In genomic region chr3:78866896-78867295, GRCm38 (mm10) we compare ENCODE assay signal across 29 mouse cellular contexts.
DNase-seq lines count a peak whose midpoint lies in the region; ATAC-seq and TF ChIP-seq lines count a peak whose summit lies in the region.
"Had no signal": no experiment of that assay in that cellular context is flagged by ENCODE, and none has a peak within 500 bp of the region (broad histone marks: within the 10 kb centered on the region; RNA-seq: fewer than 3 reads in every experiment).

No protein-coding gene starts in this region.

- H3K27ac ChIP-seq in forebrain, embryonic 14.5 days (ENCODE audit: low read depth, low read length) = no peak overlapping the region
- no peak overlapping the region for H3K27ac ChIP-seq in forebrain, embryonic 13.5 days
- no peak overlapping the region for H3K27ac ChIP-seq in midbrain, embryonic 11.5 days (ENCODE audit: low read depth, low read length)
- H3K27ac ChIP-seq in midbrain, postnatal 0 days (ENCODE audit: low read depth, low read length) = no peak overlapping the region
- H3K27ac ChIP-seq in neural tube, embryonic 11.5 days (ENCODE audit: low read depth, low read length) = no peak overlapping the region
- no peak overlapping the region for H3K27ac ChIP-seq in neural tube, embryonic 15.5 days (replicated peaks)
- H3K27ac ChIP-seq: embryonic facial prominence, embryonic 13.5 days; embryonic facial prominence, embryonic 15.5 days; forebrain, embryonic 10.5 days; forebrain, embryonic 12.5 days had no signal

- H3K36me3 ChIP-seq in forebrain, embryonic 14.5 days (ENCODE audit: control insufficient read depth, insufficient read depth, low read length) = no peaks in the 10 kb centered on the region
- no peaks in the 10 kb centered on the region for H3K36me3 ChIP-seq in forebrain, embryonic 13.5 days (ENCODE audit: poor library complexity, severe bottlenecking)
- H3K36me3 ChIP-seq in midbrain, embryonic 11.5 days (ENCODE audit: control insufficient read depth, insufficient read depth, low read length) = no peaks in the 10 kb centered on the region
- H3K36me3 ChIP-seq in midbrain, postnatal 0 days (ENCODE audit: insufficient read depth, low read length) = no peaks in the 10 kb centered on the region
- no peaks in the 10 kb centered on the region for H3K36me3 ChIP-seq in neural tube, embryonic 11.5 days (ENCODE audit: control insufficient read depth, insufficient read depth, low read length)
- H3K36me3 ChIP-seq in neural tube, embryonic 15.5 days = no peaks in the 10 kb centered on the region
- H3K36me3 ChIP-seq: embryonic facial prominence, embryonic 13.5 days; embryonic facial prominence, embryonic 15.5 days; forebrain, embryonic 10.5 days; forebrain, embryonic 12.5 days; G1E had no signal

- no peak for TF ChIP-seq CTCF in midbrain, postnatal 0 days (IDR thresholded peaks at IDR 0.05)

- H3K27me3 ChIP-seq in forebrain, embryonic 14.5 days (replicated peaks; ENCODE audit: control insufficient read depth, insufficient read depth, low read length) = no peaks in the 10 kb centered on the region
- no peaks in the 10 kb centered on the region for H3K27me3 ChIP-seq in forebrain, embryonic 13.5 days
- no peaks in the 10 kb centered on the region for H3K27me3 ChIP-seq in midbrain, embryonic 11.5 days (ENCODE audit: control insufficient read depth, insufficient read depth, low read length)
- H3K27me3 ChIP-seq in midbrain, postnatal 0 days (ENCODE audit: insufficient read depth, low read length) = no peaks in the 10 kb centered on the region
- H3K27me3 ChIP-seq in neural tube, embryonic 11.5 days (ENCODE audit: control insufficient read depth, insufficient read depth, low read length) = no peaks in the 10 kb centered on the region
- no peaks in the 10 kb centered on the region for H3K27me3 ChIP-seq in neural tube, embryonic 15.5 days (replicated peaks)
- H3K27me3 ChIP-seq: CH12.LX; embryonic facial prominence, embryonic 13.5 days; embryonic facial prominence, embryonic 15.5 days; forebrain, embryonic 12.5 days had no signal

- 25% methylated on average over 1 of the region's 1 CpGs for WGBS in forebrain, embryonic 14.5 days
- 34% methylated on average over 1 of the region's 1 CpGs for WGBS in forebrain, embryonic 13.5 days
- WGBS in midbrain, embryonic 11.5 days = 41% methylated on average over 1 of the region's 1 CpGs
- WGBS in midbrain, postnatal 0 days = 48% methylated on average over 1 of the region's 1 CpGs
- 35% methylated on average over 1 of the region's 1 CpGs for WGBS in neural tube, embryonic 11.5 days
- 30% methylated on average over 1 of the region's 1 CpGs for WGBS in neural tube, embryonic 15.5 days

- H3K4me2 ChIP-seq in forebrain, embryonic 14.5 days (ENCODE audit: low read length) = no peak overlapping the region
- no peak overlapping the region for H3K4me2 ChIP-seq in forebrain, embryonic 13.5 days
- H3K4me2 ChIP-seq in midbrain, embryonic 11.5 days = no peak overlapping the region
- H3K4me2 ChIP-seq in midbrain, postnatal 0 days (ENCODE audit: low read depth, low read length, poor library complexity, severe bottlenecking) = no peak overlapping the region
- H3K4me2 ChIP-seq in neural tube, embryonic 11.5 days (ENCODE audit: low read depth) = no peak overlapping the region
- no peak overlapping the region for H3K4me2 ChIP-seq in neural tube, embryonic 15.5 days
- H3K4me2 ChIP-seq: embryonic facial prominence, embryonic 13.5 days; embryonic facial prominence, embryonic 15.5 days; forebrain, embryonic 12.5 days had no signal

- no peak for DNase-seq in forebrain, embryonic 14.5 days (ENCODE audit: low spot score)
- DNase-seq in midbrain, embryonic 11.5 days (ENCODE audit: low spot score, missing footprints) = no peak
- DNase-seq in midbrain, postnatal 0 days (ENCODE audit: low spot score) = no peak
- DNase-seq in neural tube, embryonic 11.5 days (ENCODE audit: low spot score) = no peak
- no peak for DNase-seq in neural tube, embryonic 10.5 days (ENCODE audit: extremely low spot score, low spot score)
- DNase-seq in natural killer cell, adult 2 months (ENCODE audit: low spot score in 2 of 2) = no peak
- DNase-seq: adrenal gland, adult 8-10 months; adrenal gland, postnatal 14 days; adrenal gland, postnatal 36 days; B cell, adult 2 months; cerebellum, adult 11-12 months; cerebellum, adult 8-10 months; cerebellum, adult 9-11 months; cerebellum, postnatal 14 days; cerebellum, postnatal 36 days; embryo, embryonic 11 days had no signal

- peaks cover 9% of the 10 kb centered on the region; the same call in 1 of the 2 replicates for H3K4me1 ChIP-seq in forebrain, embryonic 14.5 days (ENCODE audit: control insufficient read depth, insufficient read depth, low read length)
- peaks cover 19% of the 10 kb centered on the region for H3K4me1 ChIP-seq in forebrain, embryonic 13.5 days
- peaks cover 7% of the 10 kb centered on the region for H3K4me1 ChIP-seq in midbrain, embryonic 11.5 days (ENCODE audit: control insufficient read depth, insufficient read depth, low read length)
- H3K4me1 ChIP-seq in midbrain, postnatal 0 days (ENCODE audit: insufficient read depth, low read length) = no peaks in the 10 kb centered on the region
- no peaks in the 10 kb centered on the region for H3K4me1 ChIP-seq in neural tube, embryonic 11.5 days (ENCODE audit: control insufficient read depth, insufficient read depth, low read length)
- 0 out of 2 replicates have a peak, but pooled peaks cover 4% of the 10 kb centered on the region for H3K4me1 ChIP-seq in neural tube, embryonic 15.5 days
- H3K4me1 ChIP-seq: embryonic facial prominence, embryonic 13.5 days; embryonic facial prominence, embryonic 15.5 days had no signal

- no peak overlapping the region for H3K9ac ChIP-seq in forebrain, embryonic 14.5 days (ENCODE audit: low read length)
- no peak overlapping the region for H3K9ac ChIP-seq in forebrain, embryonic 13.5 days
- no peak overlapping the region for H3K9ac ChIP-seq in midbrain, embryonic 11.5 days (ENCODE audit: low read length)
- H3K9ac ChIP-seq in midbrain, postnatal 0 days (replicated peaks; ENCODE audit: low read length, poor library complexity, severe bottlenecking) = no peak overlapping the region
- no peak overlapping the region for H3K9ac ChIP-seq in neural tube, embryonic 11.5 days (ENCODE audit: low read length)
- H3K9ac ChIP-seq in neural tube, embryonic 15.5 days (replicated peaks) = no peak overlapping the region
- H3K9ac ChIP-seq: embryonic facial prominence, embryonic 13.5 days; embryonic facial prominence, embryonic 15.5 days; forebrain, embryonic 12.5 days had no signal

- ATAC-seq in forebrain, embryonic 14.5 days = 0 out of 2 replicates have a peak, but pooled peaks have one; percentile 40
- ATAC-seq in forebrain, embryonic 13.5 days = no peak
- peak; percentile 43; the same call in 1 of the 2 replicates for ATAC-seq in midbrain, embryonic 11.5 days (ENCODE audit: low FRiP score)
- no peak for ATAC-seq in midbrain, postnatal 0 days (ENCODE audit: low FRiP score)
- ATAC-seq in neural tube, embryonic 11.5 days (ENCODE audit: insufficient read depth, low FRiP score, low TSS enrichment) = peak; percentile 74
- ATAC-seq in neural tube, embryonic 15.5 days (ENCODE audit: low FRiP score) = 0 out of 2 replicates have a peak, but pooled peaks have one; percentile 21
- ATAC-seq: activated CD4-positive, CD25-positive, alpha-beta regulatory T cell, adult 4 months; CD4-positive, CD25-positive, alpha-beta regulatory T cell, adult 4 months; forebrain, embryonic 16.5 days; Patski had no signal

- no peaks in the 10 kb centered on the region for H3K9me3 ChIP-seq in forebrain, embryonic 14.5 days (replicated peaks; ENCODE audit: control insufficient read depth, low read length)
- H3K9me3 ChIP-seq in forebrain, embryonic 13.5 days (replicated peaks) = no peaks in the 10 kb centered on the region
- no peaks in the 10 kb centered on the region for H3K9me3 ChIP-seq in midbrain, embryonic 11.5 days (ENCODE audit: control insufficient read depth, low read length)
- no peaks in the 10 kb centered on the region for H3K9me3 ChIP-seq in midbrain, postnatal 0 days (ENCODE audit: low read length)
- H3K9me3 ChIP-seq in neural tube, embryonic 11.5 days (ENCODE audit: control insufficient read depth, low read length) = no peaks in the 10 kb centered on the region
- H3K9me3 ChIP-seq in neural tube, embryonic 15.5 days (replicated peaks) = no peaks in the 10 kb centered on the region
- H3K9me3 ChIP-seq: embryonic facial prominence, embryonic 13.5 days; embryonic facial prominence, embryonic 15.5 days; forebrain, embryonic 10.5 days; forebrain, embryonic 12.5 days; G1E had no signal

- no peak overlapping the region for H3K4me3 ChIP-seq in forebrain, embryonic 14.5 days (ENCODE audit: low read depth, low read length)
- H3K4me3 ChIP-seq in forebrain, embryonic 13.5 days = no peak overlapping the region
- no peak overlapping the region for H3K4me3 ChIP-seq in midbrain, embryonic 11.5 days (ENCODE audit: low read depth, low read length)
- no peak overlapping the region for H3K4me3 ChIP-seq in midbrain, postnatal 0 days (ENCODE audit: low read depth, low read length)
- no peak overlapping the region for H3K4me3 ChIP-seq in neural tube, embryonic 11.5 days (ENCODE audit: low read depth, low read length)
- H3K4me3 ChIP-seq in neural tube, embryonic 15.5 days (replicated peaks) = no peak overlapping the region
- H3K4me3 ChIP-seq: embryonic facial prominence, embryonic 13.5 days; embryonic facial prominence, embryonic 15.5 days; erythroblast, embryonic 14.5 days; forebrain, embryonic 10.5 days; forebrain, embryonic 12.5 days had no signal

Comparison
In these comparisons a context has a peak if more than half of its experiments do, and no peak if none do; other contexts are left out.
1. ATAC-seq: peak in forebrain, embryonic 14.5 days (single experiment), midbrain, embryonic 11.5 days (single experiment), neural tube, embryonic 11.5 days (single experiment) and neural tube, embryonic 15.5 days (single experiment); none in forebrain, embryonic 13.5 days (single experiment) and midbrain, postnatal 0 days (single experiment).